Mouse (Mus musculus) thymus, adult 2 months (tissue): Measurements from ENCODE around the gene Ip6k1. TPM values are rescaled to one million over a fixed set of nuclear protein-coding genes. Genes with fewer than 3 reads are reported as not detected.
A peak's percentile ranks its signal among the peaks of the same experiment; 100 is the strongest.

ENCODE experiments used
- DNase-seq: peaks from one replicate; pipeline ENCODE4 v3.0.0; 2021
- H3K27ac ChIP-seq: fragments of 200-500 bp; 2 replicates; pipeline ENCODE4 v1.5.1; 2012; ENCODE audit warnings: low read length, control low read depth; ENCODE audit not compliant: control insufficient read depth, insufficient read depth
- H3K27me3 ChIP-seq: fragments of 200-500 bp; 2 replicates; pipeline ENCODE4 v1.6.1; 2012; ENCODE audit warnings: mild to moderate bottlenecking, low read length, moderate library complexity, mixed read lengths; ENCODE audit not compliant: control insufficient read depth, insufficient read depth
- H3K36me3 ChIP-seq: fragments of 200-500 bp; 2 replicates; pipeline ENCODE4 v1.6.1; 2012; ENCODE audit warnings: mild to moderate bottlenecking, low read length, moderate library complexity; ENCODE audit not compliant: control insufficient read depth, insufficient read depth
- H3K4me1 ChIP-seq: fragments of 200-500 bp; replicated peaks from 2 replicates; pipeline ENCODE4 v1.6.1; 2012; ENCODE audit warnings: low read length; ENCODE audit not compliant: control insufficient read depth, insufficient read depth
- H3K4me3 ChIP-seq: fragments of 200-500 bp; 2 replicates; pipeline ENCODE4 v1.5.1; 2012; ENCODE audit warnings: mild to moderate bottlenecking, low read length, control low read depth, moderate library complexity; ENCODE audit not compliant: control insufficient read depth, insufficient read depth
- CTCF ChIP-seq: fragments of 200-500 bp; IDR thresholded peaks from 2 replicates; pipeline ENCODE4 v1.5.1; 2012; ENCODE audit warnings: mild to moderate bottlenecking, control low read depth, low read length, moderate library complexity, borderline replicate concordance; ENCODE audit not compliant: control insufficient read depth, poor library complexity, insufficient read depth; ENCODE audit errors: extremely low read depth
- POLR2A ChIP-seq: fragments of 200-500 bp; IDR thresholded peaks from 2 replicates; pipeline ENCODE4 v1.6.1; 2012; ENCODE audit warnings: mild to moderate bottlenecking, low read length, control low read depth, moderate library complexity; ENCODE audit not compliant: control insufficient read depth, poor library complexity, insufficient read depth; ENCODE audit errors: extremely low read depth
- WGBS: fragments of 180-500 bp; shearing (Covaris S2); methylation state at CpG from one replicate; pipeline ENCODE4 v1.1.7; 2018; 5-methylcytosine and 5-hydroxymethylcytosine counted together
- polyA plus RNA-seq: library from polyadenylated mRNA; depleted of rRNA; stranded (reverse); fragments of >200 nt; gene quantifications from 2 replicates; pipeline ENCODE4 v1.2.3, GENCODE M21; 2012; rRNA removed

Gene Ip6k1
- 197 and 254 TPM in 2 replicates for polyA plus RNA-seq

GRCm38 (mm10) chr9:108001922-108002770, at the start of gene Ip6k1:
TSS of gene Ip6k1 (plus strand) at chr9:108002501.
- peak; percentile 77 for TF ChIP-seq POLR2A
- no peak for TF ChIP-seq CTCF
- Histone ChIP-seq H3K4me3 (peak within 1 kb of the TSS; percentile 92), H3K4me1 (peaks cover 6% of the 10 kb centered on the region), H3K27ac (peak within 1 kb of the TSS; percentile 73), H3K36me3 (no peaks in the 10 kb centered on the region), H3K27me3 (no peaks in the 10 kb centered on the region)
- DNase-seq, result peak; percentile 100
- WGBS, result under 1% methylated on average over 51 of the region's 51 CpGs

GRCm38 (mm10) chr9:107955613-107956289, 46.5 kb upstream of the Ip6k1 start:
- DNase-seq, result no peak
- peaks cover 9% of the 10 kb centered on the region; the same call in 1 of the 2 replicates for H3K36me3 ChIP-seq
- peaks cover 8% of the 10 kb centered on the region; the same call in 1 of the 2 replicates for H3K4me1 ChIP-seq
- 96% methylated on average over 6 of the region's 6 CpGs for WGBS
- no peak overlapping the region for H3K27ac ChIP-seq
- no peak for TF ChIP-seq POLR2A
- no peak for TF ChIP-seq CTCF
- H3K4me3 ChIP-seq, result no peak overlapping the region
- no peaks in the 10 kb centered on the region for H3K27me3 ChIP-seq

- Histone ChIP-seq H3K4me3 (no peak overlapping the region), H3K27me3 (no peaks in the 10 kb centered on the region), H3K27ac (no peak overlapping the region), H3K36me3 (peaks cover 9% of the 10 kb centered on the region; the same call in 1 of the 2 replicates), H3K4me1 (no peaks in the 10 kb centered on the region)
- no peak for DNase-seq
- TF ChIP-seq POLR2A (no peak), CTCF (no peak)
- 87% methylated on average over 6 of the region's 6 CpGs for WGBS
These were observed 45.2 kb upstream of the Ip6k1 start for GRCm38 (mm10) chr9:107957141-107957540.

GRCm38 (mm10) chr9:107959896-107960295, 42.4 kb upstream of the Ip6k1 start:
- no peak for TF ChIP-seq POLR2A
- no peak for TF ChIP-seq CTCF
- H3K36me3 ChIP-seq, result peaks cover 9% of the 10 kb centered on the region; the same call in 1 of the 2 replicates
- no peak overlapping the region for H3K27ac ChIP-seq
- no peak for DNase-seq
- H3K4me3 ChIP-seq, result no peak overlapping the region
- no peaks in the 10 kb centered on the region for H3K4me1 ChIP-seq
- WGBS, result 94% methylated on average over 6 of the region's 6 CpGs
- no peaks in the 10 kb centered on the region for H3K27me3 ChIP-seq

GRCm38 (mm10) chr9:107960928-107961327, 41.4 kb upstream of the Ip6k1 start:
- Histone ChIP-seq H3K36me3 (peaks cover 9% of the 10 kb centered on the region; the same call in 1 of the 2 replicates), H3K27me3 (no peaks in the 10 kb centered on the region), H3K4me1 (no peaks in the 10 kb centered on the region), H3K4me3 (no peak overlapping the region), H3K27ac (no peak overlapping the region)
- DNase-seq, result no peak
- no peak for TF ChIP-seq CTCF
- TF ChIP-seq POLR2A, result no peak
- 58% methylated on average over 4 of the region's 4 CpGs for WGBS

GRCm38 (mm10) chr9:107961351-107961762, 40.9 kb upstream of the Ip6k1 start:
- DNase-seq, result no peak
- Histone ChIP-seq H3K4me3 (no peak overlapping the region), H3K36me3 (peaks cover 9% of the 10 kb centered on the region; the same call in 1 of the 2 replicates), H3K27me3 (no peaks in the 10 kb centered on the region), H3K27ac (no peak overlapping the region), H3K4me1 (no peaks in the 10 kb centered on the region)
- no peak for TF ChIP-seq CTCF
- no peak for TF ChIP-seq POLR2A
- 96% methylated on average over 10 of the region's 10 CpGs for WGBS
